Mouse (Mus musculus) ES-Bruce4 (cell line): ENCODE measurements around the gene Cmtm3. TPM values are rescaled to one million over a fixed set of nuclear protein-coding genes. Genes with fewer than 3 reads are reported as not detected.

Source experiments
- H3K27ac ChIP-seq: 2 replicates; pipeline ENCODE4 v1.5.1; 2012; ENCODE audit warnings: low read length, inconsistent platforms; ENCODE audit not compliant: insufficient read depth
- H3K27me3 ChIP-seq: 2 replicates; pipeline ENCODE4 v1.6.1; 2012; ENCODE audit warnings: mild to moderate bottlenecking, low read length, inconsistent platforms; ENCODE audit not compliant: control insufficient read depth, poor library complexity, insufficient read depth, severe bottlenecking
- H3K36me3 ChIP-seq: 2 replicates; pipeline ENCODE4 v1.6.1; 2012; ENCODE audit warnings: inconsistent platforms, mild to moderate bottlenecking, low read length, moderate library complexity; ENCODE audit not compliant: control insufficient read depth, poor library complexity, insufficient read depth, severe bottlenecking
- H3K4me1 ChIP-seq: one replicate; pipeline ENCODE4 v1.8.1; 2011; ENCODE audit warnings: low read length; ENCODE audit not compliant: control insufficient read depth, insufficient read depth
- H3K4me3 ChIP-seq: 2 replicates; pipeline ENCODE4 v1.5.1; 2011; ENCODE audit warnings: low read depth, mild to moderate bottlenecking, low read length
- H3K9ac ChIP-seq: 2 replicates; pipeline ENCODE4 v1.6.1; 2012; ENCODE audit warnings: low read depth, mild to moderate bottlenecking, inconsistent platforms; ENCODE audit not compliant: poor library complexity, severe bottlenecking
- H3K9me3 ChIP-seq: replicated peaks from 2 replicates; pipeline ENCODE4 v1.6.1; 2012; ENCODE audit warnings: mild to moderate bottlenecking, low read length, inconsistent platforms; ENCODE audit not compliant: control insufficient read depth, poor library complexity, insufficient read depth, severe bottlenecking
- CTCF ChIP-seq: IDR thresholded peaks from one replicate; pipeline ENCODE4 v1.8.1; 2011; ENCODE audit warnings: low read depth, low read length
- EP300 ChIP-seq: IDR thresholded peaks from 2 replicates; pipeline ENCODE4 v1.6.1; 2011; ENCODE audit warnings: low read depth, low read length; ENCODE audit not compliant: insufficient read depth
- POLR2A ChIP-seq: IDR thresholded peaks from one replicate; pipeline ENCODE4 v1.8.1; 2011; ENCODE audit warnings: low read length; ENCODE audit not compliant: insufficient read depth
- polyA plus RNA-seq: library from polyadenylated mRNA; stranded (reverse); fragments of >200 nt; gene quantifications from 2 replicates; pipeline ENCODE4 v1.2.4, GENCODE M21; 2011; ENCODE audit warnings: low read depth; ENCODE audit not compliant: missing spikeins, insufficient read depth, insufficient read length

The Cmtm3 gene
- polyA plus RNA-seq, 1 experiment: 22.2 TPM

DNA sequence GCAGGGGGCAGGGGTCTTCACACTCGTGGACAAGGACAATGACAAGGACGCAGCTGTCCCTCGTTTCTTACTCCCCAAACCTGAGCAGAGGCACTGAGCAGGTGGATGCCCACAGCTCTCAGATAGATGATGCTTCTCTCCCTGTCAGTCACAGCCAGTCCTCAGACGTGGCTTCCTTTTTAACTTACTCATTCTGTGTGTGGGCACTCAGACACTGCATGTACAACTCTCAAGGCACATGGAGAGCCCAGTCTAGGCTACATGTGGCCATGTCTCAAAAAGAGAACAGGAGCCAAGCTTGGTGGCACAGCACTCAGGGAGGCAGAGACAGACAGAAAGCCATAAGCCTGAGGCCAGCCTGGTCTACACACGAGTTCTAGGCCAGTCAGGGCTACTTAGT is 36.7 kb downstream of the Cmtm3 start:
- Histone ChIP-seq H3K27ac (no peak overlapping the region), H3K9ac (no peak overlapping the region)
- TF ChIP-seq EP300: no peak
- no peak for TF ChIP-seq POLR2A
- no peak for TF ChIP-seq CTCF

DNA sequence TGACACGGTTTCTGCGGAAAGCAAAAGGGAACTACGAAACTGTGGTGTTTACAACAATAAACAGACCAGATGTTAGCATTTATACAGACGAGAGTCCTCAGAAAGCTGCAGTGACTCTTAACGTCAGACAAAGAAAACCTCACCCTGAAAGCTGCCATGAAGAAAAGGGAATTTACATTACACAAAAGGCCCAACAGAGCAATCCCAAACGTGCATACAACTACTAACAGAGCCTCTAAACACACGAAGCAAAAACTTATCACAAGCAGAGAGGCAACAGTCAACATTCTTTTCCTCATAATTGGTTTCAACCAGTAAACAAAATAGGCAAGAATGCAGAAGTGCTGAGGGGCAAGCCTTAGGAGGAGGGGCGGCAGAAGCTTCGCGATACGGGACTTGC is 37.5 kb downstream of the Cmtm3 start:
- H3K36me3 ChIP-seq: no peaks in the 10 kb centered on the region
- H3K27ac ChIP-seq: no peak overlapping the region
- no peak overlapping the region for H3K9ac ChIP-seq
- no peaks in the 10 kb centered on the region for H3K9me3 ChIP-seq
- H3K27me3 ChIP-seq: no peaks in the 10 kb centered on the region
- no peak for TF ChIP-seq EP300
- no peak for TF ChIP-seq POLR2A
- no peak for TF ChIP-seq CTCF
- peaks cover 5% of the 10 kb centered on the region for H3K4me1 ChIP-seq
- H3K4me3 ChIP-seq: no peak overlapping the region

More for the DNA sequence above, 36.7 kb downstream of the Cmtm3 start:
- Histone ChIP-seq H3K4me3 (no peak overlapping the region), H3K4me1 (peaks cover 5% of the 10 kb centered on the region), H3K27me3 (no peaks in the 10 kb centered on the region), H3K36me3 (no peaks in the 10 kb centered on the region), H3K9me3 (no peaks in the 10 kb centered on the region)

- Histone ChIP-seq H3K36me3 (no peaks in the 10 kb centered on the region), H3K4me1 (peaks cover 5% of the 10 kb centered on the region), H3K4me3 (no peak overlapping the region), H3K9ac (no peak overlapping the region), H3K27me3 (no peaks in the 10 kb centered on the region), H3K9me3 (no peaks in the 10 kb centered on the region), H3K27ac (no peak overlapping the region)
- TF ChIP-seq POLR2A: no peak
- TF ChIP-seq CTCF: no peak
- no peak for TF ChIP-seq EP300
Measured at GRCm38 (mm10) chr8:104379301-104379836, 40.2 kb downstream of the Cmtm3 start.

GRCm38 (mm10) chr8:104380269-104380668 is 41.1 kb downstream of the Cmtm3 start:
- peaks cover 5% of the 10 kb centered on the region for H3K4me1 ChIP-seq
- TF ChIP-seq POLR2A (no peak), CTCF (no peak), EP300 (no peak)
- H3K27me3 ChIP-seq: no peaks in the 10 kb centered on the region
- H3K4me3 ChIP-seq: no peak overlapping the region
- H3K9me3 ChIP-seq: no peaks in the 10 kb centered on the region
- no peaks in the 10 kb centered on the region for H3K36me3 ChIP-seq
- H3K27ac ChIP-seq: no peak overlapping the region
- no peak overlapping the region for H3K9ac ChIP-seq

DNA sequence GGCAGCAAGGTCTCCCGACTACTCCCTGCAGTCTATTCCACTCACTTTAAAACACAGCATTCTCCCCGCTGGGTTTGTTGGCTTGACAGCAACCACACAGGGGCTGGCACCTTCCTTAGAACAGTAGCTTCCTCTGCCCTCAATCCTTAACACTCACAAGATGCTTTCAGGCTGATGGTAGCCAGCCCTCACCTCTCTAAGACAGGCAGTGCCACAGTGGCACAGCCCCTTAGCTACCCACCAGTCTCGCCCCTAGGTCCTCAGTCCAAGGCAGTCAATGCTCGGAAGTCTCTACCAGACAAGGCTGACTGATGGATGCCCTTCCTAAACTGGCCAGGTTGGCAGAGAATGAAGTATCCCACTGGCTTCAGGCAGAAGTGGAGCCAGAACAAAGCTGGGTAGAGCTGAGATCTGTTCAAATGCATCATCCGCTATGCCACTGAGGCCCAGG is 41.8 kb downstream of the Cmtm3 start:
- TF ChIP-seq POLR2A (no peak), CTCF (no peak), EP300 (no peak)
- Histone ChIP-seq H3K9me3 (no peaks in the 10 kb centered on the region), H3K4me3 (no peak overlapping the region), H3K36me3 (no peaks in the 10 kb centered on the region), H3K27ac (no peak overlapping the region), H3K9ac (no peak overlapping the region), H3K27me3 (no peaks in the 10 kb centered on the region), H3K4me1 (peaks cover 2% of the 10 kb centered on the region)

- H3K4me3 ChIP-seq: no peak overlapping the region
- H3K9me3 ChIP-seq: no peaks in the 10 kb centered on the region
- no peaks in the 10 kb centered on the region for H3K4me1 ChIP-seq
- H3K36me3 ChIP-seq: no peaks in the 10 kb centered on the region
- TF ChIP-seq POLR2A (no peak), CTCF (no peak), EP300 (no peak)
- no peak overlapping the region for H3K27ac ChIP-seq
- H3K27me3 ChIP-seq: no peaks in the 10 kb centered on the region
- H3K9ac ChIP-seq: no peak overlapping the region
Measured at GRCm38 (mm10) chr8:104383296-104383695, 44.1 kb downstream of the Cmtm3 start.
